Mouse (Mus musculus) lung, postnatal 10 days (tissue): ENCODE results near the gene Ovol2.

Experiments used
- DNase-seq: peaks from one replicate; pipeline ENCODE4 v3.0.0; 2021

The Ovol2 gene

DNA sequence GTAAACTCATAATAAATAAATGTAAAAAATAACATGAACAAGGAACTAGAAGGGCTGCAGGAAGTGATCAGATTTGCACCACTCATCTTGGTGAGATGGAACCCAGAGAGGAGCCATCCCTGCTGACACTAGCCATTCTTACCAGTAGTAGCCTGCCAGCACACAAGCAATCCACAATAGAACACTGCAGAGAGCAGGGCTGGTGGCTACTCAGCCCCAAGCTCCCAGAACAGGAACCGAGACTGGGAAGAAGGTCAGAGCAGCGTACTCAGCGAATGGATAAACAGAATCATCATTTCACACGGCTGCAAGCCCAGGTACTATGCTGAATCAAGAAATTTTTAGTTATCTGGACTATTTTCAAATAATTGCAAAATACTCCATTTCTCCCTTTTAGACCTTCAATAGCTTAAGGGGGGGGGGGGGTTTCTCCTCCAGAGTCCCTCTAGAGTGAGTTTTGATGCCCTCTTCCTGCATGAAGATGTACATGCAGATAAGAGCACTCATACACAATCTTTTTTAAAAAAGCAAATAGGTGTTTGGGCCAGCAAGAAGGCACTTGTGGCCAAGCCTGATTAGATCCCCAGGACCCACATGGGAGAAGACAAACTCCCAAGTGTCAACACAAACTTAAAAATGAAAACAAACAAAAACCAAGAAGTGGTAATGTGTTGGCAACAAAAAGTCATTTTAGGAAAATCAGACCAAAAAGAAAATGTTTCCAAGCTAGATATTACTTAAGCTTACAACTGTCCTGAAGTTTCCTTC, 65.8 kb downstream of the Ovol2 start:
- DNase-seq = no peak

DNA sequence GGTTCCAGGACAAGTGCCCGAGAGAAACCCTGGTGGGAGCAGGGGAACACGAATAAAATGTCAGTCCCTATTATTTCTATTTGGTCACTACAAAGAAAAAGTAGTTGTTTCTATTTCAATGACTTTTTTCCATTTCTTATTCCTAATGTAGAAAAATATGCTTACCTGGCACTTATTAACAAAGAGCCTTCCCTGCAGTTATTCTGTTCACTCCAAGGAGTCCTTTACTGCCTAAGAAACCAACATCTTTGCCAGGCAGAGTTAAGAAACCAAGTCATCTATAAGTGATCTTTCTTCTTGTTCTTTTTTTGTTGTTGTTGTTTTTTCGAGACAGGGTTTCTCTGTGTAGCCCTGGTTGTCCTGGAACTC, 66.8 kb downstream of the Ovol2 start:
- DNase-seq = no peak

DNA sequence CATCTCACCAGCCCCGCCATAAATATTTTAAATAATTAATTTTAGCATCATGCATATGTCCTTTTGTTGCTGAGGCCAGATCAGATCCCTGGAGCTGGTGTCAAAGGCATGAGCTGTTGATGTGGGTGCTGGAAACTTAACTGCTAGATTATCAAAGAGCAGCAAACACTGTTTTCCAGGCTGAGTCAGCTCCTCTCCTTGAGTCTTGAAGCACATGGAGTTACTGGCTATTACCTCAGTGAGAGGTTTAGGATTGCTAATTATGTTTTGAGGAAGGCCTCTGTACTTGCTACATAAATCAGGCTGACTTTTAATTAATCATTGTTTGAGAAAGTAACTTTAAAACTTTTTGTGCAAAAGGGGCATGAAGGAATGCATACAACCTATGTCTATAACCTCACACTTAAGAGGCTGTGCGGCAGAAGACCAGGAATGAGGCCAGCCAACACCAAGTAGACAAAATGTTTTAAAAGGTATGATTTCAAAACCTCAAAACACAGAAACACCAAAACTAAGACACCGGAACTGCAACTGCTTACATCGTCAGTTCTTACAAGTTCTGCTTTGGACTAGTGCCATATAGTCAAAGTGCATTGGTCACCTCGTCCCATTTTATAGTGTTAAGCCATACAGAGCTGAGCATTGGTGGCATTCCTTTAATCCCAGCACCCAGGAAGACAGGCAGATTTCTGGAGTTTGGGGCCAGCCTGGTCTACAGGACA, 67.4 kb downstream of the Ovol2 start:
- DNase-seq = no peak

DNA sequence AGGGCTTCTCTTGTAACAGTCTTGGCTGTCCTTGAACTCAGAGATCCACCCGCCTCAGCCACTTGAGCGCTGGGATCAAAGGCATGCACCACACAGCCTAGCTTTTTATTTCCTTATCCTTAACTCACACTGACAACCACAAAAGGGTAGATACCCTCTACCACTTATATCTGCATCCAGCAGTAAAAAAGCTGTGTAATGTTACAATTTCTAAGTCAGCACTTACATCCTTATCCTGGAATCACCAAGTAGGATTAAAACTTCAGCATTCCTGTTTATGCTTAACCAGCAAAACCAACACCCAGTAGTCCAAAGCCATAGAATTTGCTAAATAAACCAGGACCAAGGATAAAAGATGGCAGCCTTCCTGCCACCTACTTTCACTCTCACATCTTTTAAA, 69.1 kb downstream of the Ovol2 start:
- DNase-seq = no peak
